Mouse (Mus musculus): ENCODE measurements at regions not wholly inside any gene's neighbourhood (a gene's known extent, or its start where the extent isn't known, plus 50 kb on each side); places are given as distances from the start of the nearest gene placed in this dataset.

GRCm38 (mm10) chr17:9725704-9726469, 56.4 kb upstream of the Pabpc6 start:
- Histone ChIP-seq H3K36me3 (no peaks in the 10 kb centered on the region), H3K4me2 (no peak overlapping the region), H3K9me3 (replicated peaks) (no peaks in the 10 kb centered on the region), H3K4me3 (replicated peaks) (no peak overlapping the region), H3K27me3 (replicated peaks) (no peaks in the 10 kb centered on the region), H3K27ac (replicated peaks) (peak overlapping the region; percentile 76), H3K9ac (replicated peaks) (no peak overlapping the region), H3K4me1 (no peaks in the 10 kb centered on the region)
- ATAC-seq (ENCODE audit: low FRiP score) = peak; percentile 91
- WGBS = 19% methylated on average over 10 of the region's 10 CpGs

GRCm38 (mm10) chr17:9723484-9723883, 54.0 kb upstream of the Pabpc6 start:
- Histone ChIP-seq H3K27ac (replicated peaks) (peak overlapping the region; percentile 66), H3K4me1 (no peaks in the 10 kb centered on the region), H3K9ac (replicated peaks) (no peak overlapping the region), H3K27me3 (replicated peaks) (no peaks in the 10 kb centered on the region), H3K9me3 (replicated peaks) (no peaks in the 10 kb centered on the region), H3K4me3 (replicated peaks) (no peak overlapping the region), H3K36me3 (no peaks in the 10 kb centered on the region), H3K4me2 (no peak overlapping the region)
- 15% methylated on average over 4 of the region's 4 CpGs for WGBS
- ATAC-seq (ENCODE audit: low FRiP score) = no peak

- no peak for ATAC-seq (ENCODE audit: low FRiP score)
- H3K27ac ChIP-seq (replicated peaks) = peak overlapping the region; percentile 66
- no peaks in the 10 kb centered on the region for H3K4me1 ChIP-seq
- no peaks in the 10 kb centered on the region for H3K36me3 ChIP-seq
- H3K9me3 ChIP-seq (replicated peaks) = no peaks in the 10 kb centered on the region
- no peak overlapping the region for H3K4me3 ChIP-seq (replicated peaks)
- H3K4me2 ChIP-seq = no peak overlapping the region
- H3K9ac ChIP-seq (replicated peaks) = no peak overlapping the region
- H3K27me3 ChIP-seq (replicated peaks) = no peaks in the 10 kb centered on the region
- 6% methylated on average over 4 of the region's 4 CpGs for WGBS
Measured at GRCm38 (mm10) chr17:9722709-9723108, 53.2 kb upstream of the Pabpc6 start.

All from neural tube, embryonic 15.5 days (tissue).